Mouse (Mus musculus): ENCODE data around the gene Stxbp6.

Gene Stxbp6

DNA sequence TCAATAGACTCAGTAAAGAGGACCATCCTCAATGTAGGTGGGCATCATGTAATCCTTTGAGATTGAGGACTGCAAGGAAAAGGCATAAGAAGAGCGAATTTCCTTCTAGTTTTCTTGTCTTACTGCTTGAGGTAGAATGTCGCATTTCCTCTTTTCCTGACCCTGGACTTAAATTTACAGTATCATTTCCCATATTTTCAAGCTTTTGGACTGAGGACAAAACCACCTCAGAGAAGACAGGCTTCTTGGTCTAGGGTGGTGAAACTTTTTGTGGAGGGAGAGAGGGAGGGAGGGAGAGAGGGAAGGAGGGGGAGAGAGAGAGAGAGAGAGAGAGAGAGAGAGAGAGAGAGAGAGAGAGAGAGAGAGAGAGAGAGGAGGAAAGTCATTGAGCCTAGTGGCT, 155.6 kb downstream of the Stxbp6 start:
- TF ChIP-seq GATA4 (IDR thresholded peaks at IDR 0.05; ENCODE audit: insufficient replicate concordance, low read length), result no peak

GRCm38 (mm10) chr12:44913854-44914253, 160.7 kb downstream of the Stxbp6 start:
- TF ChIP-seq GATA4 (IDR thresholded peaks at IDR 0.05; ENCODE audit: insufficient replicate concordance, low read length), result no peak

DNA sequence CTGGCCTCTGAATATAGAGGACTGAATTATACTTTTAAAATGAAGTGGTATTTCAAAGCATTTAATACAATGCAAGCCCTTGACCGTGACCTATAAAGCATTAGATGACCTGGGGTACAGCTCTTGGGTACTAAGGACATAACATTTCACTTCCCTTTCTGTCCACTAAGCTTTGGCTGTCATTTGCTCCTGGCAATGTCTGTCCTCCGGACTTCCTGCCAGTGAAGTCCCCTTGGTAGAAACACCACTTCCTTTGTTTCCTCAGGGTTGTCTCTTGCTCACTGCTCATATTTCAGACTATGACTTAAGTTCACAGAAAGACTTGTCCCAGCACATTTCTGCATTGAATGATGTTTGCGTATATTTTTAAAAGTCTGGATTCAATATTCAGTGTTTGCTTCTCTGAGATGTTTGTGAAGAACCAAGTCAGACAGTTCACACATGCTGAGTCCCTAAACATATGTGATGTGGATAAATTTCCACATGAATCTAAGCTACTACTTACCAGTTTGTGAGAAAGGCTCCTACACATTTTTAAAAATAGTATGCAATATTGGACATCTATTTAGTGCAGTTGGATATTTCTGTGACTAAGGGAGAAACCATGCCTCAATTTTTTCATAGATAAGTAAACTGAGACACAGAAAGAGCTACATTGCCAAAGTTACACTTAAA, 166.3 kb downstream of the Stxbp6 start:
- no peak for TF ChIP-seq GATA4 (IDR thresholded peaks at IDR 0.05; ENCODE audit: insufficient replicate concordance, low read length)

DNA sequence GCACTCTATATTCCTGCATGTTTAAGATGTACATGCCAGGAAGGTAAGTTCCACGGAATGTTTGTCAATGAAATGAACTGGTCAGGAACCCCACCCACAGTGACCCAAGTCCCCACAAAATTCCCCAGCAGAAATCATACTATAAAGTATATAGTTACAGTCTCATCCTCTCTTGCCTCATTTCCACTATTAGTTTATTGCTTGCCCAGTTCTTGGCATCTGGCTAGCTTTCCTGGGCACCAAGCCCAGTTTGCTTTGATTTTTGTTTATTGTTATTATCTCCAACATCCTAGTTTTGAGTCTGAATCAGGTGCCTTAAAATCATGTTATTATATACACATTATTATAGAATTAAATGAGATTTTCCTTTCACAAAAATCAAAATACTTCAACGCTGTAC, 168.5 kb downstream of the Stxbp6 start:
- TF ChIP-seq GATA4 (IDR thresholded peaks at IDR 0.05; ENCODE audit: insufficient replicate concordance, low read length), result no peak

DNA sequence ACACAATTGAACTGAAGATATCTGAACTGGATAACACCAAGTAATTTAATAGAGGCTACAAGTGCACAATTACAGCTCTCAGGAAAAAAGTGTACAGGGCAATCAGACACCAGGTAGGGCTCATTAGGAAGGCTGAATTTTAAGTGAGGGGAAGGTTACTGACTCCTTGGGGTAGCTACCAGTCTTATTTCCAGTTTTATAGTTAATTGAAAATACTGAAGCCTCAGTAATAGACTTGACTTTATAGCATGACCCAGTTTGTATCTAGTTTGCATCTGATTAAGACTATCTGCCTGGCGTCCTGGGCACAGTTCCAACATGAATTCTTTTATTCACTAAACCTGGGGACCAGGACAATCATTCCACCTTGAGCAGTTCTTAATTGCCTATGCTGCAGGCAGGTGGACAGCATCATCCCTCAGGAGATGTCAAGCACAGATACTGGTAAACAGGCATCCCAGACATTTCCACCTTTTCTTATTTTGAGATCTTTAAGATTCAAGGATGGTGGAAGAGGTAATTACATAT, 171.2 kb downstream of the Stxbp6 start:
- TF ChIP-seq GATA4 (IDR thresholded peaks at IDR 0.05; ENCODE audit: insufficient replicate concordance, low read length), result no peak

DNA sequence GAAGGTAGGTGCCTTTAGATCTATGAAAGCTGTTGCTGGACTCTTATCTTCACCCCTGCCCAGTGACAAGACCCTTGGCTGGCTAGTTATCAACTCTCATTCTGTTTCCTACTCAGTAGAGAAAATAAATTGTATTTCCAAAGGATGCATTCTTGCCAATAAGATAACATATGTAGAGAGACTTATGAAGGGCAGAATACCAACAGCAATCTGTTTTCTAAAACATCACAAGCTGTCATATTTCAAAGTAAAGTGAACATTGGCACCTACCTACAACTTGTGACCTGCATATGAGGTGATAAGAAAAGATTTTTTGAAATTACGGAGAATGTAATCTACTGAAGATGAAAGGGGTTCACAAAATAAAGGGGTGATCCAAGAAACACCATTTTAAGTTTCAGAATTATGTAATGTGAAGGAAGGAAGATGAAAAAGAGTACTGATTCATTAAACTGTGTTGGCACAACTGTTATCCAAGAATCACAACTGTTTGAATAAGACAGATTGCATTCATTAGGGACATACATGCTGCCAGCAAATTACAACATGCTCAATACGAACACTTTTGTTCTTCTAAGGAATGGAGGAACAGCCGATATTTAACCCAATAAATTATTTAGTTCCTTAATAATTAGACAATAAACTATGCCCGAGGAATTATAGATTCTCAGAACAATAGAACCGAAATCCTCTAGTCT, 175.2 kb downstream of the Stxbp6 start:
- TF ChIP-seq GATA4 (IDR thresholded peaks at IDR 0.05; ENCODE audit: insufficient replicate concordance, low read length), result no peak

GRCm38 (mm10) chr12:44896460-44896859, 178.0 kb downstream of the Stxbp6 start:
- no peak for TF ChIP-seq GATA4 (IDR thresholded peaks at IDR 0.05; ENCODE audit: insufficient replicate concordance, low read length)

- no peak for TF ChIP-seq GATA4 (IDR thresholded peaks at IDR 0.05; ENCODE audit: insufficient replicate concordance, low read length)
These were observed 184.7 kb downstream of the Stxbp6 start for GRCm38 (mm10) chr12:44889677-44890393.

DNA sequence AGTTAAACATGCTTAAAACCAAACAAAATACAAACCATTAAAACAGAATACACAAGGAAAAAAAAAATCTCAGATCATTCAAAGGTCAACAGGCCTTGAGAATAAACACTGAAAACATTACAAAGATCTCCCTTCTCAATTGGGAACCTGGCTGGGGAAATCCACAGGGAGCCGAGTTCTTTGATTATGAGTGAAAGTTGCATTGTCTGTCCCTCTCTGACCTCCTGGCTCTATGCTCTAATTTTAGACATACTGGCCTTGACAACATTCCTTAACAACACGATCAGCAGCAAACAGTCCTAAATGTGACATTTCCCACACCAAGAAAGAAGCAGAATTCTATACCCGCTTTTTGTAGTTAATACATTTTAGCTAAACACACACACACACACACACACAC, 187.7 kb downstream of the Stxbp6 start:
- TF ChIP-seq GATA4 (IDR thresholded peaks at IDR 0.05; ENCODE audit: insufficient replicate concordance, low read length), result no peak

GRCm38 (mm10) chr12:44872697-44873096, 201.8 kb downstream of the Stxbp6 start:
- no peak for TF ChIP-seq GATA4 (IDR thresholded peaks at IDR 0.05; ENCODE audit: insufficient replicate concordance, low read length)

GRCm38 (mm10) chr12:44865442-44865841, 209.1 kb downstream of the Stxbp6 start:
- no peak for TF ChIP-seq GATA4 (IDR thresholded peaks at IDR 0.05; ENCODE audit: insufficient replicate concordance, low read length)

DNA sequence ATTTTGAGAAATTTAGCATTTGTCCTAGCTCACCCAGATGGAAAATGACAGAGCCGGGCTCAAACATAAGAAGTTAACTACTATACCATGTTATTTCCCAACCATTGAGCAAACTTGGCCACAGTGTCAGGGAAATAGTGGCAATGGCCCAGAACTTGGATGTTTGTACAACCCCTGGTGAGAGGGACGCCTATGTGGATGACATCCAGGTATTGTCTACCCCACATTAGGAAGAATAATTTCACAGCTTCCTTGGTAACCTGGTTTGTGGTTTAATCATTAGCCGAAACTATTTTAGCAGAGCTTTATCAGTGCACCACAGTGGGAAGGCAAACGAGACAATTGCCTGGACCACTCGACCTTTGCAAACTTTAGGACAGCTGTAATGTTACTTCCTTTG, 215.1 kb downstream of the Stxbp6 start:
- TF ChIP-seq GATA4 (IDR thresholded peaks at IDR 0.05; ENCODE audit: insufficient replicate concordance, low read length), result no peak

- TF ChIP-seq GATA4 (IDR thresholded peaks at IDR 0.05; ENCODE audit: insufficient replicate concordance, low read length), result no peak
These were observed 216.2 kb downstream of the Stxbp6 start for GRCm38 (mm10) chr12:44858110-44858885.

DNA sequence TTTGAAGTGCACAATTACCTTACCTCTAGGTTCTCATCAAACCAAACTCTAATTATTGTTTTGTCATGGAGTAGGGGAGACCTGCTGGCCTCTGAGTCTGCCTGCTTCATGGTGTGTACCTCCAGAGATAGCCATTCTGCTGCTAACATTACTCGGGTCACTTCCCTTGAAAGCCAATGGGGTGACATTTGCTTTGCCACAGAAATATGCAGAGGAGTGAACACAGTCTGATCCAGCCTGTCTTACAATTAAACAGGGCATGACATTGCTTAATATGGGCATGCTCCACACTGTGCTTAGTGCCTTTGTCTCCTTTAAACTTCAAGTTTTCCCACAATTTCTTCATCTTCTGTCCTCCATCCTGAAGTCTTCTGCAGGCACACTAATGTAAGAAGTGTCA, 222.5 kb downstream of the Stxbp6 start:
- TF ChIP-seq GATA4 (IDR thresholded peaks at IDR 0.05; ENCODE audit: insufficient replicate concordance, low read length), result no peak

DNA sequence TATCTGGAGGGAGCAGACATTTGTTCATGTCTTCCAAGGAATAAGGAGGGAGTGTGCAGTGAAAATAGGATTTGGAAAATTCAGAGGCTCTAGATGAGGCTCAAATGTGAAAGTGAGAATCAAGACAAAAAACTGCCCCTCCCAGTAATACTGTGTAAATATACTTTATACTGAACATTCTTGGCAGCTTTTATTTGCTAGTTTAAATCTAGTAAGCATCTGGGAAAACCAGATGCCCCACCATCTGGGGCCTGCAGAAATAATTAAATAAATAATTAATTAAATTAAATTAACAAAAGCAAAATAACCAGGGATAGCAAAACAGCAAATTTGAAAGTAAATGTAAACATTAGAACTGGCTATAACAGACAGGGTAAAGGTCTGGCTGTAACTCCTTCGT, 224.0 kb downstream of the Stxbp6 start:
- TF ChIP-seq GATA4 (IDR thresholded peaks at IDR 0.05; ENCODE audit: insufficient replicate concordance, low read length), result no peak

Measured in liver, adult (tissue).